Mouse (Mus musculus) layer of hippocampus, adult 18-20 months (tissue): ENCODE results near the gene Ccdc191. TPM values are rescaled to one million over a fixed set of nuclear protein-coding genes. Genes with fewer than 3 reads are reported as not detected.

ENCODE experiments used
- DNase-seq, 2 experiments: peaks; one replicate each; pipeline ENCODE4 v3.0.0; 2022; ENCODE audit warnings: low spot score in 2 of 2
- long read RNA-seq: library from polyadenylated mRNA; stranded (forward); transcript quantifications from one replicate; pipeline ENCODE4 v2.0.0, GENCODE M21; 2021
- total RNA-seq, 2 experiments: library from RNA; stranded (reverse); gene quantifications; 2 replicates each; pipeline ENCODE4 v1.2.3; 2021

Gene Ccdc191
- total RNA-seq: 1 to 10 TPM; 3.2 to 3.6 TPM
- long read RNA-seq, partial matches to known transcripts: 0 of 2 reads
- long read RNA-seq, other reads (novel, unspliced or antisense): 2 of 2 reads

GRCm38 (mm10) chr16:43889208-43890004 is at the start of gene Ccdc191:
Gene Ccdc191, plus strand, starts transcription at chr16:43889800.
- DNase-seq: peak; percentile 100

GRCm38 (mm10) chr16:43841236-43841635 is 48.4 kb upstream of the Ccdc191 start:
- DNase-seq: no peak

GRCm38 (mm10) chr16:43849839-43850238 is 39.8 kb upstream of the Ccdc191 start:
- no peak for DNase-seq

GRCm38 (mm10) chr16:43858941-43859476 is 30.6 kb upstream of the Ccdc191 start:
- DNase-seq: no peak

DNA sequence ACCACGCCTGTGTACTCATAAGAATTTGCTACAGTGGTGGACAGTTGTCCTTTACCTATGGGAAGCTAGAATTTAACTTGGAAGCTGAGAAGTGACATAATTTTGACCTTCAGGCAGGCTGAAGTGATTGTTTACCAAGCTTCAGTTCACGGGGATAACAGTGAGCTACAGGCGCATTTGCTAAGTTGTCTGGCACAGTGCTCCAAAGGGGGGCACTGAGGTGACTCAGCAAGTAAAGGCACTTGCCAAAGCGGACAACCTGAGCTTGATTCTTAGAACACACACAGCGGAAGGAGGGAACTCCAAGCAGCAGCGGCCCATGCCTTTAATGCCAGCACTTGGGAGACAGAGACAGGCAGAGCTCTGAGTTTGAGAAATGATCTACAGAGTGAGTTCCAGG is 29.0 kb upstream of the Ccdc191 start:
- no peak for DNase-seq

GRCm38 (mm10) chr16:43869805-43870204 is 19.8 kb upstream of the Ccdc191 start:
- DNase-seq: peak in 1 of 2 experiments; percentile 39

DNA sequence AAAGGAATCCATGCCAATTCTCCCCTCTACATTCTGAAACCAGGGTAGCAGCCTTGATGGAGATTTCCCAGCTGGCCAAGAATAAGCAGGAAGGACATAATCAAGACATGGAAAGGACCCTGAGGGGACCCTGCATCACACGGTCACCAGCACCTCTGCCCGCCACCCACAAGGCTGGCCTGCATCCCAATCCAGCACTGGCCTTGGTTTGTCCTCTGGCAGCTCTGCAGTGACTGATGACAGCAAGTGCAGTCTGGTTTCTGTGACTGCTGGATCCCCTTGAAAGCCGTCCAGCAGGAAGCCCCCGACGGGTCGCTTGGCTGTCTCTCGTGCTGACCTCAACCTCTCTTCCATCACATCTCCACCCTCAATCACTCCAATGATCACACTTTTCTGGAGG is 18.2 kb upstream of the Ccdc191 start:
- no peak for DNase-seq

DNA sequence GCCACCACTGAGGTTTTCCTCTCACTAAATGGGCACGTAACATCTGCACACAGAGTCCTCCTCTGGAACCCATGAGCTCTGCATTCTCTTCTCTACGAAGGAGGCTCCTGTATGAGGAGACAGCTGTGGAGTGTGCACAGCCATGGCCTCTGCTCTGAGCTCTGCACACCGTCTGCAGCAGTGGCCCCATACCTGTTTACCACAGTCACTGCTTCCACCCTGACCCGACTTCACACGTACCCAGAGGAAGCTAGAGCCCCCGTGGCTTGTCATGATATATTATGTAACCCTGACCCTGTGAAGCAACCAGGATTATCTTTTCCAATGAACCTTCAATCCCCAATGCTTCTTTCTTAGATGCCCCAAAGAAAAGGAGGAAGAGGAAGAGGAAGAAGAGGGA is 9.8 kb upstream of the Ccdc191 start:
- DNase-seq: no peak

GRCm38 (mm10) chr16:43881636-43882035 is 8.0 kb upstream of the Ccdc191 start:
- DNase-seq: no peak

DNA sequence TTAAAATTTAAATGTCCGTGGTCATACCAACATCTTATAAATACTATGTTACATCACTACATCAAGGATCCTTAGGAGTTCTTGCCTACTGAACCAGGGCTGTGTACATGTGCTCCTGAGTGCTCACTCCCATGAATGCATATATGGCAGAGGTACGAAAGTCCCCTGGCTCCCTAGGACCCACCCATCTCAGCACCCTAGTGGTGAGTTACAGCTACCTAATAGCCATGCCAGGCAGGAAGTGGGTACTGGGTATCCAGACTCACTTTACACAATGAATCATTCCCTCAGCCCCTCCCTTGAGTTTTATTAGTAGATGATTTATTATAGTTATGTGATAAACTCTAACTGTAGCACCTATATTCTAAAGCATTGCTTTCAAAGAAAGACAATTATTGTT is 7.3 kb upstream of the Ccdc191 start:
- no peak for DNase-seq

GRCm38 (mm10) chr16:43890005-43890336 is 371 bp downstream of the Ccdc191 start:
- no peak for DNase-seq

DNA sequence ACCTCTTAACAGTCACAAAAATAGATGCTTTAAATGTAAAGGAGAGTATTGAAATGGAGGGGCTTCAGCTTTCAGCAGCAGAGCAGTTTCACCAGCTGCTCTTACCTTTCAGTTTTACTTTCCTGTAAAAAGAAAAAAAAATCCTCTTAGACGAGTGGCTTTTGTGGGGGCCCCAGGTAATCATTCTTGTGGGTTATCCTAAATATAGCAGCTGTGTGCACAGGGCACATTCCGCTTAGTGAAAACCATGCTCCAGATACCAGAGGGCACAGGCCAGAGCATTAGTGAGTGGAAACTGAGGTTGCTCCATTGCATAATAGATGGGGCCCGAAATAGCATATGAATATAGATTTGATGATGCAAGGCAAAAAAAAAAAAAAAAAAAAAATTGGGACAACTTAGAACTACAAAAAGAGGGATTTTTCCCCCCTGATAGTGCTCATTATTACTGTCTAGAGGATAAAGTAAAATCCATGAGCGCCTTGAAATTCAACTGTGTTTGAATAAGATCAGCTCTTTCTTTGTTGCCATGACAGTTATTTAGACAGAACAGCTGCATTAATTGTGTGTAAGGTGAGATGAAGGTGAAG is 1.2 kb downstream of the Ccdc191 start:
- no peak for DNase-seq

DNA sequence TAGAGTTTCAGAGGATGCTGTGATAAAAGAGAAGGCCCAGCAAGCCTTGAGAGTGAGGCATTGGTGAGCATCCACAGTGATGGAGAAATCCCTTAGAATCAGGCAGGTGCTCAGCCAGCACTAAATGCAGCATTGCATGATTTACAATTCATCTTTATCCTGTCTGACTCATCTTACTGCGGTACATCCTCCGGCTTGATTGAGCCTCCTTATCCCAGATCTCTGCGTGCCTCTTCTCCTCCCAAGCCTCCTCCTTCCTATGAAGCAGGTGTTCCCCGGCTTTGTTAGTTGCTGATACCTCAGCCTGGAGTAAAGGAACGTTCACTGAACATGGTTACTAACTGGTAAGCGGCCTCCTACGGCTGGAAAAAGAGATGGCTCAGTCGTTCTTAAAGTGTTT is 4.9 kb downstream of the Ccdc191 start:
- no peak for DNase-seq

DNA sequence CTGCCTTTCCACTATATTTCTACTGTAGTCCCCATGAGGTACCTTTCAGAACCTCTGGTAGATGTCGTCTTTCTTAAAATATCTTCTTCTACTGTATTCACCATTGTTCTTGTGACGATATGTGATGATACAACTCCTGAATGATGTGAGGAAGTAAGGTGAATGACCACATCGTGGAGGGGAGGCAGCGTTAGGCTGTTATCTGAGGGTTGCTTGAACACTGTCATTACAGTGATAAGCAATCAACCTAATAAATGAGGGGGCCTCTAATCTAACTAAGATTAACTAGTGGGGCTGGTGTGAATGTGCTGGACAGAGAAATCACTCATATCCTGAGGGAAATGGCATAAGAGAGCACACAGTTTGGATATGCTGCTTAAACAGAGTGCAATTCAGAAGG is 10.5 kb downstream of the Ccdc191 start:
- no peak for DNase-seq

- no peak for DNase-seq
These were observed 11.0 kb downstream of the Ccdc191 start for GRCm38 (mm10) chr16:43900571-43900970.

DNA sequence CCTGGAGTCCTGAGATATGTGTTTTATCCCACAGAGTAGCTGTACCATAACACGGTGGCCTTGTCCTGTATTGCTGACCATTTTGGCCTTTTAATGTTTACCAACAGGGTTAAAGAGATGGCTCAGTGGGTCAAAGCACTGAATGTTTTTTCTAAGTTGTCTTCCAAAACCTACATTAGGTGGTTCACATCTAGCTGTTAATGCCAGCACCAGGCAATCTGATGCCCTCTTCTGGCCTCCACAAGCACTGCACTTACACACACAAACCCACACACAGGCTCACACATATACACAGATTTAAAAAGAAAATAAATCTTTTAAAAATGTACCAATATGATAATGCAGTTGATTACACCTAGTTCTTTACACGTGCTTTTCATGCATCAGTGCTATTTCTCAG is 19.3 kb downstream of the Ccdc191 start:
- DNase-seq: no peak

- DNase-seq: no peak
These were observed 29.3 kb downstream of the Ccdc191 start for GRCm38 (mm10) chr16:43918867-43919266.

- DNase-seq: no peak
These were observed 32.4 kb downstream of the Ccdc191 start for GRCm38 (mm10) chr16:43922024-43922423.

- DNase-seq: no peak
These were observed 33.0 kb downstream of the Ccdc191 start for GRCm38 (mm10) chr16:43922630-43923029.

DNA sequence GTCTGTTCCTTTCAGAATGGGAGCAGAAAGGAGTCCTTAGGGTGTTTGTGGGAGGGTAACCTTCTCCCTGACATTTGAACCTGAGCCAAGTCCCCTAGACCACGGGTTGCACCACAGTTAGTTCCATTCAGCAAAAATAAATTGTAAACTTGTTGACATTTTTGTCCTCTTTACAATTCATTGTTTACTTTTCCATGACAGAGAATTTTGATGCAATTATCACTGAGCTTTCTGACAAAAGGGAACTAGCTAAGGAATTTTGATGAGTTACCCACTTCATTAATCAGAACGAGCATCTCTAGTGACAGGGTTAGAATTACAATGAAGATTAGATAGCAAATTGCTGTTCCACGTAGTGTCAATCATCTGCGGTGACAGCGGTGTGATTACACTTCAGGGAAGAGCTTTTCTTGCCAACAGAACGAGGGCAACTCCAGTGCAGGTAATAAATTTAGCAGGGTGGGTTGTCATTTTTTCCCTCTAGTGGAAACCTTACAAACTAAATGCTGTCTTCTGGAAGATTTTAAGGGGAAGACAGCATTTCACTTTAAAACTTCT is 35.5 kb downstream of the Ccdc191 start:
- DNase-seq: no peak

- DNase-seq: no peak
These were observed 36.2 kb downstream of the Ccdc191 start for GRCm38 (mm10) chr16:43925846-43926245.

DNA sequence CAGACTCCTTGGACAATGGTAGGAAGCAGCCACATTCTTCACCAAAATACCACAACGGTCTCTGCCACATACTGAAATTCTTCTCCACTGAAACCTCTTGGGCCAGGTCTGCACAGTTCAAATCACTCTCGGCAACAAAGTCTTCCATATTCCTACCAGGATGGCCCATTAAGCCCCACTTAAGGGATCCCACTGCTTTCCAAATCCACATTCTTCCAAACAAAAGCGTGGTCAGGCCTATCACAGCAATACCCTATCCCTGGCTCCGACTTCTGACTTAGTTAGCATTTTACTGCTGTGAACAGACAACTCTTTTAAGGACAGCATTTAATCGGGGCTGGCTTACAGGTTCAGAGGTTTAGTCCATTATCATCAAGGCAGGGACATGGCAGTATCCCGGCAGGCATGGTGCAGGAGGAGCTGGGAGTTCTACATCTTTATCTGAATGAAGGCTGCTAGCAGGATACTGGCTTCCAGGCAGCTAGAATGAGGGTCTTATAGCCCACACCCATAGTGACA is 36.8 kb downstream of the Ccdc191 start, which contains the start of gene Qtrt2:
Gene Qtrt2, minus strand, starts transcription at position 469 of the 519 bp plus-strand sequence.
- DNase-seq: no peak
